Mouse (Mus musculus) bone marrow, adult 2 months (tissue): Measurements from ENCODE around the gene Npdc1.

Experiments
- CTCF ChIP-seq: fragments of 200-500 bp; IDR thresholded peaks from 2 replicates; pipeline ENCODE4 v1.5.1; 2011; ENCODE audit warnings: low read length, control low read depth; ENCODE audit not compliant: control insufficient read depth, insufficient read depth
- POLR2A ChIP-seq: fragments of 200-500 bp; IDR thresholded peaks from 2 replicates; pipeline ENCODE4 v1.6.1; 2011; ENCODE audit warnings: low read depth, mild to moderate bottlenecking, control low read depth, low read length, borderline replicate concordance; ENCODE audit not compliant: control insufficient read depth

GRCm38 (mm10) chr2:25425481-25425880 lies 26.3 kb downstream of the Npdc1 start:
- TF ChIP-seq CTCF = no peak
- no peak for TF ChIP-seq POLR2A
